Mouse (Mus musculus) spleen, postnatal 4 days (tissue): Measurements from ENCODE around the gene Nudc.

Experiments used
- DNase-seq, 2 experiments: peaks; one replicate each; pipeline ENCODE4 v3.0.0; 2022; ENCODE audit warnings: low spot score in 2 of 2

Gene Nudc

GRCm38 (mm10) chr4:133545272-133546231, at the start of gene Nudc:
Gene Nudc, minus strand, starts transcription at chr4:133545996.
- DNase-seq: peak; percentile 94 to 96

- DNase-seq: no peak
Measured at GRCm38 (mm10) chr4:133595538-133595937, 49.7 kb upstream of the Nudc start.

GRCm38 (mm10) chr4:133592570-133592969, 46.8 kb upstream of the Nudc start:
- peak; percentile 70 to 89 for DNase-seq

- peak; percentile 80 to 91 for DNase-seq
Measured at GRCm38 (mm10) chr4:133584059-133584951, 38.5 kb upstream of the Nudc start, which contains the start of gene Gpn2. Gene Gpn2, plus strand, starts transcription at chr4:133584362.

GRCm38 (mm10) chr4:133583690-133584058, 37.9 kb upstream of the Nudc start:
- DNase-seq: no peak

GRCm38 (mm10) chr4:133577983-133578382, 32.2 kb upstream of the Nudc start:
- no peak for DNase-seq

GRCm38 (mm10) chr4:133574843-133575202, 29.0 kb upstream of the Nudc start:
- no peak for DNase-seq

- peak; percentile 88 to 95 for DNase-seq
Measured at GRCm38 (mm10) chr4:133574070-133574842, 28.5 kb upstream of the Nudc start, which contains the start of gene Gpatch3. Gene Gpatch3, plus strand, starts transcription at chr4:133574745.

GRCm38 (mm10) chr4:133570066-133570466, 24.3 kb upstream of the Nudc start:
- DNase-seq: no peak

GRCm38 (mm10) chr4:133569291-133570065, 23.7 kb upstream of the Nudc start:
- DNase-seq: no peak

GRCm38 (mm10) chr4:133567251-133567650, 21.5 kb upstream of the Nudc start:
- DNase-seq: no peak

GRCm38 (mm10) chr4:133563123-133563571, 17.4 kb upstream of the Nudc start:
- no peak for DNase-seq

- DNase-seq: no peak
Measured at GRCm38 (mm10) chr4:133561622-133562021, 15.8 kb upstream of the Nudc start.

GRCm38 (mm10) chr4:133559846-133560245, 14.1 kb upstream of the Nudc start:
- DNase-seq: no peak

GRCm38 (mm10) chr4:133557041-133557717, 11.4 kb upstream of the Nudc start:
- no peak for DNase-seq

- no peak for DNase-seq
Measured at GRCm38 (mm10) chr4:133553448-133554330, 7.9 kb upstream of the Nudc start.

- DNase-seq: peak in 1 of 2 experiments; percentile 30
Measured at GRCm38 (mm10) chr4:133552768-133553447, 7.1 kb upstream of the Nudc start, which contains the start of gene Nr0b2. Gene Nr0b2, plus strand, starts transcription at chr4:133553376.

GRCm38 (mm10) chr4:133552029-133552428, 6.2 kb upstream of the Nudc start:
- no peak for DNase-seq
